Mouse (Mus musculus) right cerebral cortex, postnatal 14 days (tissue): ENCODE data around the gene Gas2l2.
A peak's percentile ranks its signal among the peaks of the same experiment; 100 is the strongest.

Experiments used
- DNase-seq: peaks from one replicate; pipeline ENCODE4 v3.0.0; 2022

The Gas2l2 gene

GRCm38 (mm10) chr11:83442596-83443267 is 13.5 kb upstream of the Gas2l2 start:
- DNase-seq: peak; percentile 76

- no peak for DNase-seq
These were observed 12.0 kb upstream of the Gas2l2 start for GRCm38 (mm10) chr11:83441235-83441634.

GRCm38 (mm10) chr11:83440081-83441064 is 11.1 kb upstream of the Gas2l2 start:
- DNase-seq: peak; percentile 88

- no peak for DNase-seq
These were observed 10.3 kb upstream of the Gas2l2 start for GRCm38 (mm10) chr11:83439426-83440060.

- DNase-seq: no peak
These were observed 8.1 kb upstream of the Gas2l2 start, which contains the start of gene 1700020L24Rik for GRCm38 (mm10) chr11:83437377-83437776. Gene 1700020L24Rik (plus strand): TSS chr11:83437677.

- DNase-seq: no peak
These were observed 3.3 kb upstream of the Gas2l2 start for GRCm38 (mm10) chr11:83432533-83432932.

GRCm38 (mm10) chr11:83426964-83427363 is 2.3 kb downstream of the Gas2l2 start:
- no peak for DNase-seq

GRCm38 (mm10) chr11:83424681-83425080 is 4.6 kb downstream of the Gas2l2 start:
- peak; percentile 72 for DNase-seq

GRCm38 (mm10) chr11:83421305-83421704 is 8.0 kb downstream of the Gas2l2 start:
- peak; percentile 35 for DNase-seq

- DNase-seq: peak; percentile 61
These were observed 8.9 kb downstream of the Gas2l2 start for GRCm38 (mm10) chr11:83420338-83420737.

GRCm38 (mm10) chr11:83418566-83418965 is 10.7 kb downstream of the Gas2l2 start:
- DNase-seq: peak; percentile 73

GRCm38 (mm10) chr11:83417708-83418107 is 11.5 kb downstream of the Gas2l2 start:
- DNase-seq: no peak

GRCm38 (mm10) chr11:83417080-83417479 is 12.2 kb downstream of the Gas2l2 start:
- no peak for DNase-seq

- no peak for DNase-seq
These were observed 18.7 kb downstream of the Gas2l2 start for GRCm38 (mm10) chr11:83410510-83410909.

GRCm38 (mm10) chr11:83409792-83410291 is 19.4 kb downstream of the Gas2l2 start:
- no peak for DNase-seq

- peak; percentile 38 for DNase-seq
These were observed 20.0 kb downstream of the Gas2l2 start, which contains the start of gene Rasl10b for GRCm38 (mm10) chr11:83409087-83409754. Gene Rasl10b (plus strand): TSS chr11:83409137.

GRCm38 (mm10) chr11:83408242-83408641 is 21.0 kb downstream of the Gas2l2 start:
- DNase-seq: no peak

- no peak for DNase-seq
These were observed 22.9 kb downstream of the Gas2l2 start for GRCm38 (mm10) chr11:83406391-83406790.

- DNase-seq: no peak
These were observed 25.5 kb downstream of the Gas2l2 start for GRCm38 (mm10) chr11:83403787-83404186.

- DNase-seq: no peak
These were observed 30.5 kb downstream of the Gas2l2 start for GRCm38 (mm10) chr11:83398724-83399123.

GRCm38 (mm10) chr11:83397626-83398025 is 31.6 kb downstream of the Gas2l2 start:
- no peak for DNase-seq

GRCm38 (mm10) chr11:83394802-83395439 is 34.3 kb downstream of the Gas2l2 start:
- DNase-seq: no peak
